Mouse (Mus musculus): ENCODE results near the gene Dot1l. TPM values are rescaled to one million over a fixed set of nuclear protein-coding genes. Genes with fewer than 3 reads are reported as not detected.
"Not testable (repeated sequence)": the region's sequence is repeated elsewhere in the genome, so short reads cannot be mapped to it uniquely, and the experiment has no call there.

The Dot1l gene
- polyA plus RNA-seq, 1 experiment from 2014 or later: 20.3 TPM

DNA sequence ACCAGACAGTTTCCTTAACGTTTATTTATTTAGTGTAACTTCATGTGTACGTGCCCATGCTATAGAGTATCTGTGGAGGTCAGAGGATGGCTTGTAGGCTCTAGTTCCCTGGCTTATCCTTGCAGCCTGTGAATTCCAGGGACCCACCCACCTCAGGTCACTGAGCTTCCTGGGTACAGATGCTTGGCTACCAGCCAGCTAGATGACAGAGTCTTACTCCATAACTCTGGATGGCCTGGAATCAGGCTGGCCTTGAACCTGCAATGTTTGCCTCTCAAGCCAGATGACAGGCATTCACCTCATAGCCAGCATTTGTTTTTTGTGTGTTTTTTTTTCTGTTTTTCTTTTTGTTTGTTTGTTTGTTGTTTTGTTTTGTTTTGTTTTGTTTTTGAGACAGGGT, 62.2 kb downstream of the Dot1l start:
- no peak overlapping the region for H3K9ac ChIP-seq (replicated peaks)
- no peak overlapping the region for H3K27ac ChIP-seq (replicated peaks)
- 71% methylated on average over 2 of the region's 2 CpGs for WGBS
- no peaks in the 10 kb centered on the region for H3K9me3 ChIP-seq (replicated peaks)
- ATAC-seq (ENCODE audit: low FRiP score): no peak
- H3K36me3 ChIP-seq: no peaks in the 10 kb centered on the region
- H3K4me1 ChIP-seq: no peaks in the 10 kb centered on the region
- H3K27me3 ChIP-seq (replicated peaks): peaks cover 7% of the 10 kb centered on the region; the same call in 1 of the 2 replicates
- no peak overlapping the region for H3K4me3 ChIP-seq (replicated peaks)
- no peak overlapping the region for H3K4me2 ChIP-seq

DNA sequence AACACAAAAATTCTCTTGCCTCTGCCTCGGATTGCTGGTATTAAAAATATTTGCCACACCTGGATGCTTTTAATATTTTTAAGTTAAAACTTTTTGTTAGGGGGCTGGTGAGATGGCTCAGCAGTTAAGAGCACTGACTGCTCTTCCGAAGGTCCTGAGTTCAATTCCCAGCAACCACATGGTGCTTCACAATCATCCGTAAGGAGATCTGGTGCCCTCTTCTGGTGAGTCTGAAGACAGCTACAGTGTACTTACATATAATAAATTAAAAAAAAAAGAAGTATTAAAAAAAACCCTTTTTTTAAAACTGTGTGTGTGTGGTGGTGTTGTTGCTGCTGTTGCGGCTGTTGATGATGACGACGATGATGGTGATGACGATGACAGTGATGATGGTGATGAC, 62.9 kb downstream of the Dot1l start:
- not testable (repeated sequence) for H3K4me3 ChIP-seq (replicated peaks); H3K36me3 ChIP-seq; H3K9me3 ChIP-seq (replicated peaks); H3K4me1 ChIP-seq; H3K4me2 ChIP-seq; H3K27me3 ChIP-seq (replicated peaks); ATAC-seq (ENCODE audit: low FRiP score); H3K27ac ChIP-seq (replicated peaks); H3K9ac ChIP-seq (replicated peaks)
- 89% methylated on average over 7 of the region's 7 CpGs for WGBS

GRCm38 (mm10) chr10:80818599-80819281, 63.7 kb downstream of the Dot1l start:
- no peak overlapping the region for H3K9ac ChIP-seq (replicated peaks)
- no peak overlapping the region for H3K4me3 ChIP-seq (replicated peaks)
- no peaks in the 10 kb centered on the region for H3K4me1 ChIP-seq
- no peak for ATAC-seq (ENCODE audit: low FRiP score)
- no peak overlapping the region for H3K4me2 ChIP-seq
- H3K36me3 ChIP-seq: no peaks in the 10 kb centered on the region
- H3K27me3 ChIP-seq (replicated peaks): no peaks in the 10 kb centered on the region
- 60% methylated on average over 6 of the region's 6 CpGs for WGBS
- no peaks in the 10 kb centered on the region for H3K9me3 ChIP-seq (replicated peaks)
- no peak overlapping the region for H3K27ac ChIP-seq (replicated peaks)

- no peak for ATAC-seq (ENCODE audit: low FRiP score)
- no peak overlapping the region for H3K27ac ChIP-seq (replicated peaks)
- H3K27me3 ChIP-seq (replicated peaks): no peaks in the 10 kb centered on the region
- H3K9me3 ChIP-seq (replicated peaks): no peaks in the 10 kb centered on the region
- no peak overlapping the region for H3K9ac ChIP-seq (replicated peaks)
- H3K4me2 ChIP-seq: no peak overlapping the region
- WGBS: 64% methylated on average over 3 of the region's 3 CpGs
- H3K36me3 ChIP-seq: no peaks in the 10 kb centered on the region
- H3K4me3 ChIP-seq (replicated peaks): no peak overlapping the region
- no peaks in the 10 kb centered on the region for H3K4me1 ChIP-seq
Measured at GRCm38 (mm10) chr10:80819406-80819805, 64.4 kb downstream of the Dot1l start.

- Histone ChIP-seq H3K9me3 (replicated peaks) (no peaks in the 10 kb centered on the region), H3K27me3 (replicated peaks) (no peaks in the 10 kb centered on the region), H3K36me3 (no peaks in the 10 kb centered on the region), H3K4me1 (0 out of 2 replicates have a peak, but pooled peaks cover 2% of the 10 kb centered on the region), H3K27ac (replicated peaks) (no peak overlapping the region), H3K9ac (replicated peaks) (no peak overlapping the region), H3K4me2 (no peak overlapping the region), H3K4me3 (replicated peaks) (no peak overlapping the region)
- WGBS: 41% methylated on average over 2 of the region's 2 CpGs
- no peak for ATAC-seq (ENCODE audit: low FRiP score)
Measured at GRCm38 (mm10) chr10:80821991-80822390, 67.0 kb downstream of the Dot1l start.

DNA sequence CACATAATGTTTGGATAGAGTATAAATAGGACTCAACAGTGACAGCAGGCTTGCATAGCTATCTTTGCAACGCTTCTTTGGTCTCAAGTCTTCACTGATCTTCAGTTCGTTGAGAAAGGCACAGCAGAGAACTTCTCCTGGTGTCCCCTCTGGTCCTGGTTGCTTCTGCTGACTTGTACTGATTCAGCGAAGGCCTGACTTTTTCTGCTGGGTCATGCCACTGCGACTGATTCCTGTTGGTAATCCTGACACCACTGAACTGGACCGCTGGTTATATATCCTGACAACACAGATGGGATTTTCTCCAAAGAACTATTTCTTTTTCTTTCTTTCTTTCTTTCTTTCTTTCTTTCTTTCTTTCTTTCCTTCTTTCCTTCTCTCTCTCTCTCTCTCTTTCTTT, 67.5 kb downstream of the Dot1l start:
- H3K4me3 ChIP-seq (replicated peaks): no peak overlapping the region
- H3K9me3 ChIP-seq (replicated peaks): no peaks in the 10 kb centered on the region
- H3K27ac ChIP-seq (replicated peaks): no peak overlapping the region
- no peak overlapping the region for H3K9ac ChIP-seq (replicated peaks)
- ATAC-seq (ENCODE audit: low FRiP score): no peak
- no peaks in the 10 kb centered on the region for H3K36me3 ChIP-seq
- H3K4me1 ChIP-seq: peaks cover 5% of the 10 kb centered on the region
- no peaks in the 10 kb centered on the region for H3K27me3 ChIP-seq (replicated peaks)
- H3K4me2 ChIP-seq: no peak overlapping the region
- 93% methylated on average over 5 of the region's 5 CpGs for WGBS

DNA sequence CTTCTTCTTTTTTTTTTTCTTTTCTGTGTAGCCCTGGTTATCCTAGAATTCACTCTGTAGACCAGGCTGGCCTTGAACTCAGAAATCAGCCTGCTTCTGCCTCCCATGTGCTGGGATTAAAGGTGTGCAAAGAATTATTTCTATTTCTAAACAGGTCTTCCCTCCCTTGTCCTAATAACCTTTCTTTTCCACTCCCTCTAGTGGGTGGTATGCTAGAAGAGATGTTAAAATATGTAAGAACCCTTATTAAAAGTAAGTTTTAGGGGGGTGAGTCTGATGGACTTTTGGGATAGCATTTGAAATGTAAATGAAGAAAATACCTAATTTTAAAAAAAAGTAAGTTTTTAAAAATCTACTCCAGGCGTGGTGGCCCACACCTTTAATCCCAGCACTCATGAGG, 68.3 kb downstream of the Dot1l start:
- Histone ChIP-seq H3K27ac (replicated peaks) (no peak overlapping the region), H3K9me3 (replicated peaks) (no peaks in the 10 kb centered on the region), H3K27me3 (replicated peaks) (no peaks in the 10 kb centered on the region), H3K9ac (replicated peaks) (no peak overlapping the region), H3K4me3 (replicated peaks) (no peak overlapping the region), H3K36me3 (no peaks in the 10 kb centered on the region), H3K4me2 (no peak overlapping the region), H3K4me1 (peaks cover 12% of the 10 kb centered on the region)
- WGBS: 97% methylated on average over 1 of the region's 1 CpGs
- no peak for ATAC-seq (ENCODE audit: low FRiP score)

GRCm38 (mm10) chr10:80823847-80824643, 69.0 kb downstream of the Dot1l start:
- Histone ChIP-seq H3K4me1 (peaks cover 16% of the 10 kb centered on the region), H3K36me3 (peaks cover under 1% of the 10 kb centered on the region), H3K27ac (replicated peaks) (no peak overlapping the region), H3K9me3 (replicated peaks) (no peaks in the 10 kb centered on the region), H3K4me2 (no peak overlapping the region), H3K4me3 (replicated peaks) (no peak overlapping the region), H3K27me3 (replicated peaks) (no peaks in the 10 kb centered on the region), H3K9ac (replicated peaks) (no peak overlapping the region)
- 64% methylated on average over 8 of the region's 8 CpGs for WGBS
- no peak for ATAC-seq (ENCODE audit: low FRiP score)

- peaks cover 24% of the 10 kb centered on the region for H3K4me1 ChIP-seq
- no peak overlapping the region for H3K9ac ChIP-seq (replicated peaks)
- no peak for ATAC-seq (ENCODE audit: low FRiP score)
- peaks cover 8% of the 10 kb centered on the region for H3K36me3 ChIP-seq
- 86% methylated on average over 2 of the region's 2 CpGs for WGBS
- H3K27me3 ChIP-seq (replicated peaks): no peaks in the 10 kb centered on the region
- H3K9me3 ChIP-seq (replicated peaks): no peaks in the 10 kb centered on the region
- H3K4me3 ChIP-seq (replicated peaks): no peak overlapping the region
- H3K4me2 ChIP-seq: no peak overlapping the region
- H3K27ac ChIP-seq (replicated peaks): no peak overlapping the region
Measured at GRCm38 (mm10) chr10:80824827-80825226, 69.8 kb downstream of the Dot1l start.

DNA sequence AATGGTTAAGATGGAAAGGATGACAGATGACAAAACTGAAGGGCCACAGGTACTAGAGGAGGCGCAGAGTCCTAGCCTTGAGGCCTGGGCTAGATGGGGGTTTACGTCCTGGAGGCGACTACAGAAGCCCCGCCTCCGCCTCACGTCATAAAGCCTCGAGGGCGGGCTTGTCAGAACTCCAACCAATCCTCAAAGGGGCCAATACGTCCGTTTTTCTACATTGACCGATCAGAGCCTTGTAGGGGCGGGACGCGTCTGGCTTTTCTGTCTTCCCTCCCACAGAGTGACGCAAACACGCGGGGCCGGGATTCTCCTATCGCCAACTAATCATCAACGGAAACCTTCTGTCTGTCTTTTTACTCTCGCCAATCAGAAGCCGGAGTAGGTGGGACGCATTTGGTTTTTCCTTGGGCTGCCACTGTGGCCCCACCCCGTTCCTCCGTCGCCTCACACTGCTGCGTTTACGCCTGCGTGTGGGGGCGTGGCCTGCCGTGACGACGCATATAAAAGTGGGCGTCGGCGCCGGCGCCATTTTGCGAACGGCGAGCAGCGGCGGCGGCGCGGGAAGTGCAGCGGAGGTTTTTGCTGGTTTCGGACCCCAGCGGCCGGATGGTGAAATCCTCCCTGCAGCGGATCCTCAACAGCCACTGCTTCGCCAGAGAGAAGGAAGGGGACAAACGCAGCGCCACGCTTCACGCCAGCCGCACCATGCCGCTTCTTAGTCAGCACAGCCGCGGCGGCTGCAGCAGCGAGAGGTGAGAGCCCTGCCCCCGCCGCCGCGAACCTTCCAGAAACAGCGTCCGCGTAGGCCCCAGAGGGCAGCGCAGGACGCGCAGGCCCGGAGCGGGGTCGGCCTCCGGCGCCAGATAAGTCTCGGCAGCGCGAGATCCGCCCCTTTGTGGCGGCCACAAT, 71.4 kb downstream of the Dot1l start, which contains the start of gene Oaz1:
Gene Oaz1 (plus strand): TSS at position 506 of the 912 bp plus-strand sequence.
- H3K4me3 ChIP-seq (replicated peaks): peak within 1 kb of the TSS; percentile 70
- peak within 1 kb of the TSS; percentile 95 for H3K27ac ChIP-seq (replicated peaks)
- H3K9ac ChIP-seq (replicated peaks): peak within 1 kb of the TSS; percentile 91
- H3K4me1 ChIP-seq: peaks cover 37% of the 10 kb centered on the region
- H3K4me2 ChIP-seq: peak within 1 kb of the TSS; percentile 88
- ATAC-seq (ENCODE audit: low FRiP score): peak; percentile 98
- H3K9me3 ChIP-seq (replicated peaks): no peaks in the 10 kb centered on the region
- no peaks in the 10 kb centered on the region for H3K27me3 ChIP-seq (replicated peaks)
- peaks cover 17% of the 10 kb centered on the region for H3K36me3 ChIP-seq
- under 1% methylated on average over 77 of the region's 82 CpGs for WGBS

DNA sequence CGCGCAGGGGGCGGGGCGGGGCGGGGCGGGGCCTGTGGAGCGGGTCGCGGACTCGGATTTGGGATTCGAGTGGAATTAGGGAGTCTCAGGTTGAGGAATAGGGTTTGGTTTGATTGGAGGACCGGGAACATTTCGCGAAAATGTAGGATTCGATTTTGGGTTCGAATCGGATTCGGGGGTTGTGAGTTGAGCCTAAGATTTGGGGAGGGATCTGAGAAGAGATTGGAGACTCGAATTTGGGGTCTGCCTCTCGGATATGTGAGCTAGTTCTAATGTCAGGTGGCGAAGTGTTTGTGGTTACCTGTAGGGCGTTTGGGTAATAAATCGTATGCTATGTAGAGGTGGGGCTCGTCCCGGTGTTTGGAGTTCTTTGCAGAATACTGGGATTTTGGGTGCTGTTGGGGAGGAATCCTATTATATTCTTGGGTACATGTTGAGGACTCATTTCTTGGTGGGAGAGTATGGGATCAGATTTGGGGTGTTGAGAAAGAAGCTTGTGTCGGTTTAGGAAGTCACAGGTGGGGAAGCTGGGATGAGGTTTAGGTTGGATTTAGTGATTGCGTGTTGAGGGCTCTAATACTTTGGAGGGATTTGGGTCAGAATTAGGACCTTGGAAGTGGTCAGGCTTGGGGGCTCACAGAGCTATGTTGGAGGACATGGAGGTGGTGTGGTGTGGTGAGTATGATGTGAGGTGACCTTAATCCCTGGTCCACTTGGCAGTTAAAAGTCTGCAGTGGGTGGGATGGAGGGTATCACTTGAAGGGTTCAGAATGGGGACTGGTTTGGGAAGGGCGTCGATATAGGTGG, 72.3 kb downstream of the Dot1l start:
- Histone ChIP-seq H3K27ac (replicated peaks) (peak overlapping the region; percentile 95), H3K4me3 (replicated peaks) (peak overlapping the region; percentile 70), H3K9ac (replicated peaks) (peak overlapping the region; percentile 91), H3K4me1 (peaks cover 39% of the 10 kb centered on the region), H3K9me3 (replicated peaks) (no peaks in the 10 kb centered on the region), H3K27me3 (replicated peaks) (no peaks in the 10 kb centered on the region), H3K36me3 (peaks cover 22% of the 10 kb centered on the region), H3K4me2 (peak overlapping the region; percentile 88)
- WGBS: 7% methylated on average over 29 of the region's 29 CpGs
- no peak for ATAC-seq (ENCODE audit: low FRiP score)

All from neural tube, embryonic 15.5 days (tissue).